Mouse (Mus musculus): ENCODE data around the gene Iqgap1. TPM values are rescaled to one million over a fixed set of nuclear protein-coding genes. Genes with fewer than 3 reads are reported as not detected.

Gene Iqgap1
- polyA plus RNA-seq, 1 experiment: 35.5 TPM

- Histone ChIP-seq H3K27me3 (ENCODE audit: control insufficient read depth, insufficient read depth, low read length) (no peaks in the 10 kb centered on the region), H3K36me3 (ENCODE audit: control insufficient read depth, insufficient read depth, low read length) (no peaks in the 10 kb centered on the region), H3K4me1 (ENCODE audit: control insufficient read depth, insufficient read depth, low read length) (no peaks in the 10 kb centered on the region; the same call in 1 of the 2 replicates), H3K4me3 (ENCODE audit: control insufficient read depth, low read depth, low read length) (no peak overlapping the region), H3K27ac (ENCODE audit: control insufficient read depth, insufficient read depth, low read depth, low read length) (no peak overlapping the region)
- TF ChIP-seq POLR2A (IDR thresholded peaks at IDR 0.05; ENCODE audit: control insufficient read depth, low read depth, low read length) (no peak), CTCF (IDR thresholded peaks at IDR 0.05; ENCODE audit: control insufficient read depth, insufficient read depth, insufficient replicate concordance, low read depth, low read length) (no peak)
Measured at GRCm38 (mm10) chr7:80788002-80788401, 37.8 kb downstream of the Iqgap1 start.

- H3K4me1 ChIP-seq (ENCODE audit: control insufficient read depth, insufficient read depth, low read length): no peaks in the 10 kb centered on the region; the same call in 1 of the 2 replicates
- H3K27me3 ChIP-seq (ENCODE audit: control insufficient read depth, insufficient read depth, low read length): no peaks in the 10 kb centered on the region
- no peak overlapping the region for H3K27ac ChIP-seq (ENCODE audit: control insufficient read depth, insufficient read depth, low read depth, low read length)
Measured at GRCm38 (mm10) chr7:80786746-80787145, 39.0 kb downstream of the Iqgap1 start.

GRCm38 (mm10) chr7:80783841-80784240 is 41.9 kb downstream of the Iqgap1 start:
- no peaks in the 10 kb centered on the region; the same call in 1 of the 2 replicates for H3K4me1 ChIP-seq (ENCODE audit: control insufficient read depth, insufficient read depth, low read length)
- H3K27ac ChIP-seq (ENCODE audit: control insufficient read depth, insufficient read depth, low read depth, low read length): no peak overlapping the region
- no peaks in the 10 kb centered on the region for H3K36me3 ChIP-seq (ENCODE audit: control insufficient read depth, insufficient read depth, low read length)
- H3K4me3 ChIP-seq (ENCODE audit: control insufficient read depth, low read depth, low read length): no peak overlapping the region
- TF ChIP-seq POLR2A (IDR thresholded peaks at IDR 0.05; ENCODE audit: control insufficient read depth, low read depth, low read length): no peak
- no peak for TF ChIP-seq CTCF (IDR thresholded peaks at IDR 0.05; ENCODE audit: control insufficient read depth, insufficient read depth, insufficient replicate concordance, low read depth, low read length)
- no peaks in the 10 kb centered on the region for H3K27me3 ChIP-seq (ENCODE audit: control insufficient read depth, insufficient read depth, low read length)

More at GRCm38 (mm10) chr7:80786746-80787145, 39.0 kb downstream of the Iqgap1 start:
- Histone ChIP-seq H3K36me3 (ENCODE audit: control insufficient read depth, insufficient read depth, low read length) (no peaks in the 10 kb centered on the region), H3K4me3 (ENCODE audit: control insufficient read depth, low read depth, low read length) (no peak overlapping the region)
- TF ChIP-seq POLR2A (IDR thresholded peaks at IDR 0.05; ENCODE audit: control insufficient read depth, low read depth, low read length) (no peak), CTCF (IDR thresholded peaks at IDR 0.05; ENCODE audit: control insufficient read depth, insufficient read depth, insufficient replicate concordance, low read depth, low read length) (no peak)

GRCm38 (mm10) chr7:80782155-80783109 is 43.3 kb downstream of the Iqgap1 start:
- no peaks in the 10 kb centered on the region for H3K36me3 ChIP-seq (ENCODE audit: control insufficient read depth, insufficient read depth, low read length)
- no peak for TF ChIP-seq POLR2A (IDR thresholded peaks at IDR 0.05; ENCODE audit: control insufficient read depth, low read depth, low read length)
- TF ChIP-seq CTCF (IDR thresholded peaks at IDR 0.05; ENCODE audit: control insufficient read depth, insufficient read depth, insufficient replicate concordance, low read depth, low read length): no peak
- H3K27ac ChIP-seq (ENCODE audit: control insufficient read depth, insufficient read depth, low read depth, low read length): no peak overlapping the region; the same call in 1 of the 2 replicates
- no peak overlapping the region for H3K4me3 ChIP-seq (ENCODE audit: control insufficient read depth, low read depth, low read length)
- no peaks in the 10 kb centered on the region for H3K27me3 ChIP-seq (ENCODE audit: control insufficient read depth, insufficient read depth, low read length)
- no peaks in the 10 kb centered on the region; the same call in 1 of the 2 replicates for H3K4me1 ChIP-seq (ENCODE audit: control insufficient read depth, insufficient read depth, low read length)

GRCm38 (mm10) chr7:80781444-80782120 is 44.2 kb downstream of the Iqgap1 start:
- TF ChIP-seq CTCF (IDR thresholded peaks at IDR 0.05; ENCODE audit: control insufficient read depth, insufficient read depth, insufficient replicate concordance, low read depth, low read length) (no peak), POLR2A (IDR thresholded peaks at IDR 0.05; ENCODE audit: control insufficient read depth, low read depth, low read length) (no peak)
- no peak overlapping the region for H3K27ac ChIP-seq (ENCODE audit: control insufficient read depth, insufficient read depth, low read depth, low read length)

GRCm38 (mm10) chr7:80778958-80779669 is 46.7 kb downstream of the Iqgap1 start:
- no peaks in the 10 kb centered on the region; the same call in 1 of the 2 replicates for H3K4me1 ChIP-seq (ENCODE audit: control insufficient read depth, insufficient read depth, low read length)
- no peak overlapping the region for H3K4me3 ChIP-seq (ENCODE audit: control insufficient read depth, low read depth, low read length)
- TF ChIP-seq POLR2A (IDR thresholded peaks at IDR 0.05; ENCODE audit: control insufficient read depth, low read depth, low read length) (no peak), CTCF (IDR thresholded peaks at IDR 0.05; ENCODE audit: control insufficient read depth, insufficient read depth, insufficient replicate concordance, low read depth, low read length) (no peak)
- no peak overlapping the region for H3K27ac ChIP-seq (ENCODE audit: control insufficient read depth, insufficient read depth, low read depth, low read length)
- no peaks in the 10 kb centered on the region for H3K36me3 ChIP-seq (ENCODE audit: control insufficient read depth, insufficient read depth, low read length)
- H3K27me3 ChIP-seq (ENCODE audit: control insufficient read depth, insufficient read depth, low read length): no peaks in the 10 kb centered on the region

More at GRCm38 (mm10) chr7:80781444-80782120, 44.2 kb downstream of the Iqgap1 start:
- Histone ChIP-seq H3K4me3 (ENCODE audit: control insufficient read depth, low read depth, low read length) (no peak overlapping the region), H3K4me1 (ENCODE audit: control insufficient read depth, insufficient read depth, low read length) (no peaks in the 10 kb centered on the region; the same call in 1 of the 2 replicates), H3K36me3 (ENCODE audit: control insufficient read depth, insufficient read depth, low read length) (no peaks in the 10 kb centered on the region), H3K27me3 (ENCODE audit: control insufficient read depth, insufficient read depth, low read length) (no peaks in the 10 kb centered on the region)

Data from testis, adult 2 months (tissue).